Mouse (Mus musculus) hindbrain, embryonic 14.5 days (tissue): ENCODE data around the gene Slc5a8. TPM values are rescaled to one million over a fixed set of nuclear protein-coding genes. Genes with fewer than 3 reads are reported as not detected.
A peak's percentile ranks its signal among the peaks of the same experiment; 100 is the strongest.

Experiments
- ATAC-seq: fragments of 200-750 bp; cut with Nextera tagmentation; 2 replicates; pipeline ENCODE4 v1.8.0; 2017; ENCODE audit warnings: moderate number of reproducible peaks, mild to moderate bottlenecking, moderate TSS enrichment, moderate library complexity; ENCODE audit not compliant: low FRiP score
- DNase-seq: peaks from one replicate; pipeline ENCODE4 v3.0.0-alpha.2; 2015; ENCODE audit warnings: low spot score
- H3K27ac ChIP-seq: fragments of 300-500 bp; sonication (generic); 2 replicates; pipeline ENCODE4 v1.5.1; 2014; ENCODE audit warnings: mild to moderate bottlenecking, moderate library complexity
- H3K27me3 ChIP-seq: fragments of 300-500 bp; sonication (generic); 2 replicates; pipeline ENCODE4 v1.6.1; 2014; ENCODE audit warnings: mild to moderate bottlenecking, low read length, mixed read lengths; ENCODE audit not compliant: control insufficient read depth, insufficient read depth
- H3K36me3 ChIP-seq: fragments of 300-500 bp; sonication (generic); replicated peaks from 2 replicates; pipeline ENCODE4 v1.6.1; 2014; ENCODE audit not compliant: control insufficient read depth, insufficient read depth
- H3K4me1 ChIP-seq: fragments of 300-500 bp; sonication (generic); replicated peaks from 2 replicates; pipeline ENCODE4 v1.6.1; 2014; ENCODE audit warnings: antibody characterized with exemption, low read length, mixed read lengths; ENCODE audit not compliant: control insufficient read depth, insufficient read depth
- H3K4me2 ChIP-seq: fragments of 300-500 bp; sonication (generic); replicated peaks from 2 replicates; pipeline ENCODE4 v1.6.1; 2014; ENCODE audit warnings: mild to moderate bottlenecking, moderate library complexity
- H3K4me3 ChIP-seq: fragments of 300-500 bp; sonication (generic); replicated peaks from 2 replicates; pipeline ENCODE4 v1.5.1; 2014; ENCODE audit warnings: mild to moderate bottlenecking, low read length
- H3K9ac ChIP-seq: fragments of 300-500 bp; sonication (generic); 2 replicates; pipeline ENCODE4 v1.6.1; 2014
- H3K9me3 ChIP-seq: fragments of 300-500 bp; sonication (generic); 2 replicates; pipeline ENCODE4 v1.6.1; 2016; ENCODE audit warnings: low read length; ENCODE audit not compliant: control insufficient read depth
- WGBS: fragments of 180-500 bp; shearing (Covaris S2); extraction: QIAGEN DNeasy Blood & Tissue Kit; methylation state at CpG from one replicate; pipeline ENCODE4 v1.1.7; 2014; 5-methylcytosine and 5-hydroxymethylcytosine counted together
- polyA plus RNA-seq: library from polyadenylated mRNA; unstranded; fragments of >200 nt; fragmentation: Nextera tagmentation; extraction: Ambion mirVana; gene quantifications from 2 replicates; pipeline ENCODE4 v1.2.1, GENCODE M21; 2014

Gene Slc5a8
- polyA plus RNA-seq, 1 experiment from 2014 or later = 0.04 TPM

GRCm38 (mm10) chr10:88883721-88884120, 2.1 kb upstream of the Slc5a8 start:
- H3K4me3 ChIP-seq = no peak overlapping the region
- H3K36me3 ChIP-seq = no peaks in the 10 kb centered on the region
- H3K9ac ChIP-seq = no peak overlapping the region
- WGBS = 87% methylated on average over 2 of the region's 2 CpGs
- no peak for DNase-seq
- H3K27ac ChIP-seq = no peak overlapping the region
- H3K27me3 ChIP-seq = peaks cover 31% of the 10 kb centered on the region
- H3K4me1 ChIP-seq = peaks cover 8% of the 10 kb centered on the region; the same call in 1 of the 2 replicates
- no peak for ATAC-seq
- H3K9me3 ChIP-seq = no peaks in the 10 kb centered on the region
- H3K4me2 ChIP-seq = no peak overlapping the region

- no peak overlapping the region for H3K4me2 ChIP-seq
- 84% methylated on average over 6 of the region's 6 CpGs for WGBS
These were observed 956 bp upstream of the Slc5a8 start for GRCm38 (mm10) chr10:88884836-88885235.

GRCm38 (mm10) chr10:88886114-88886513, 322 bp downstream of the Slc5a8 start:
- 1% methylated on average over 32 of the region's 32 CpGs for WGBS
- Histone ChIP-seq H3K27ac (no peak overlapping the region), H3K9ac (no peak overlapping the region), H3K27me3 (peaks cover 31% of the 10 kb centered on the region), H3K9me3 (no peaks in the 10 kb centered on the region), H3K36me3 (no peaks in the 10 kb centered on the region), H3K4me3 (peak overlapping the region; percentile 35), H3K4me1 (peaks cover 8% of the 10 kb centered on the region; the same call in 1 of the 2 replicates), H3K4me2 (peak overlapping the region; percentile 79)
- ATAC-seq (no peak), DNase-seq (no peak)

More at GRCm38 (mm10) chr10:88884836-88885235, 956 bp upstream of the Slc5a8 start:
- H3K9me3 ChIP-seq = no peaks in the 10 kb centered on the region
- H3K4me1 ChIP-seq = peaks cover 8% of the 10 kb centered on the region; the same call in 1 of the 2 replicates
- no peak overlapping the region for H3K9ac ChIP-seq
- no peak overlapping the region for H3K27ac ChIP-seq
- ATAC-seq (no peak), DNase-seq (no peak)
- peaks cover 31% of the 10 kb centered on the region for H3K27me3 ChIP-seq
- H3K36me3 ChIP-seq = no peaks in the 10 kb centered on the region
- H3K4me3 ChIP-seq = no peak overlapping the region

GRCm38 (mm10) chr10:88888376-88888775, 2.6 kb downstream of the Slc5a8 start:
- no peaks in the 10 kb centered on the region for H3K9me3 ChIP-seq
- no peak overlapping the region for H3K4me2 ChIP-seq
- WGBS = 77% methylated on average over 2 of the region's 2 CpGs
- no peaks in the 10 kb centered on the region for H3K36me3 ChIP-seq
- H3K4me1 ChIP-seq = peaks cover 8% of the 10 kb centered on the region; the same call in 1 of the 2 replicates
- no peak overlapping the region for H3K4me3 ChIP-seq
- H3K27ac ChIP-seq = no peak overlapping the region
- no peak for DNase-seq
- peaks cover 31% of the 10 kb centered on the region for H3K27me3 ChIP-seq
- ATAC-seq = no peak
- H3K9ac ChIP-seq = no peak overlapping the region

- DNase-seq = no peak
- Histone ChIP-seq H3K36me3 (no peaks in the 10 kb centered on the region), H3K9me3 (no peaks in the 10 kb centered on the region), H3K4me3 (no peak overlapping the region), H3K9ac (no peak overlapping the region), H3K4me1 (0 out of 2 replicates have a peak, but pooled peaks cover 1% of the 10 kb centered on the region), H3K27ac (no peak overlapping the region), H3K27me3 (peaks cover 11% of the 10 kb centered on the region), H3K4me2 (no peak overlapping the region)
- WGBS = 84% methylated on average over 7 of the region's 7 CpGs
- no peak for ATAC-seq
These were observed 5.6 kb downstream of the Slc5a8 start for GRCm38 (mm10) chr10:88891410-88891809.

- Histone ChIP-seq H3K9ac (no peak overlapping the region), H3K9me3 (no peaks in the 10 kb centered on the region), H3K4me1 (no peaks in the 10 kb centered on the region), H3K27me3 (no peaks in the 10 kb centered on the region), H3K4me3 (no peak overlapping the region), H3K4me2 (no peak overlapping the region), H3K27ac (no peak overlapping the region), H3K36me3 (no peaks in the 10 kb centered on the region)
- ATAC-seq (no peak), DNase-seq (no peak)
- 85% methylated on average over 8 of the region's 8 CpGs for WGBS
These were observed 6.8 kb downstream of the Slc5a8 start for GRCm38 (mm10) chr10:88892560-88893087.

- Histone ChIP-seq H3K9me3 (no peaks in the 10 kb centered on the region), H3K27me3 (no peaks in the 10 kb centered on the region), H3K4me2 (no peak overlapping the region), H3K4me1 (no peaks in the 10 kb centered on the region), H3K27ac (no peak overlapping the region), H3K9ac (no peak overlapping the region), H3K36me3 (no peaks in the 10 kb centered on the region), H3K4me3 (no peak overlapping the region)
- no peak for ATAC-seq
- no peak for DNase-seq
- 94% methylated on average over 6 of the region's 6 CpGs for WGBS
These were observed 11.2 kb downstream of the Slc5a8 start for GRCm38 (mm10) chr10:88897032-88897431.

GRCm38 (mm10) chr10:88949649-88950296, 64.0 kb downstream of the Slc5a8 start:
- no peaks in the 10 kb centered on the region for H3K27me3 ChIP-seq
- no peak overlapping the region for H3K27ac ChIP-seq
- DNase-seq (no peak), ATAC-seq (no peak)
- WGBS = 95% methylated on average over 12 of the region's 12 CpGs
- no peak overlapping the region for H3K4me2 ChIP-seq
- no peaks in the 10 kb centered on the region for H3K36me3 ChIP-seq
- H3K4me1 ChIP-seq = no peaks in the 10 kb centered on the region
- H3K9ac ChIP-seq = no peak overlapping the region
- H3K9me3 ChIP-seq = no peaks in the 10 kb centered on the region
- H3K4me3 ChIP-seq = no peak overlapping the region

GRCm38 (mm10) chr10:88950297-88950653, 64.5 kb downstream of the Slc5a8 start:
- Histone ChIP-seq H3K9me3 (no peaks in the 10 kb centered on the region), H3K4me3 (no peak overlapping the region), H3K27ac (no peak overlapping the region), H3K27me3 (no peaks in the 10 kb centered on the region), H3K4me2 (no peak overlapping the region), H3K9ac (no peak overlapping the region), H3K4me1 (no peaks in the 10 kb centered on the region), H3K36me3 (no peaks in the 10 kb centered on the region)
- no peak for DNase-seq
- ATAC-seq = no peak
- 93% methylated on average over 4 of the region's 4 CpGs for WGBS
